Mouse (Mus musculus) kidney, postnatal 36 days (tissue): ENCODE data around the gene Prmt9.

Experiments
- DNase-seq, 2 experiments: peaks; one replicate each; pipeline ENCODE4 v3.0.0; 2021 to 2022; ENCODE audit warnings: mixed read lengths in 2 of 2

Gene Prmt9

GRCm38 (mm10) chr8:77549121-77549706, at the start of gene Prmt9:
Prmt9 (plus strand) TSS chr8:77549397.
- DNase-seq = peak; percentile 93 to 96

GRCm38 (mm10) chr8:77500264-77500663, 48.9 kb upstream of the Prmt9 start:
- no peak for DNase-seq

- no peak for DNase-seq
Observed at GRCm38 (mm10) chr8:77501131-77501530, 48.1 kb upstream of the Prmt9 start.

- DNase-seq = no peak
Observed at GRCm38 (mm10) chr8:77502547-77502946, 46.6 kb upstream of the Prmt9 start.

- no peak for DNase-seq
Observed at GRCm38 (mm10) chr8:77506539-77506938, 42.7 kb upstream of the Prmt9 start.

GRCm38 (mm10) chr8:77507510-77508035, 41.6 kb upstream of the Prmt9 start:
- DNase-seq = no peak

- DNase-seq = no peak
Observed at GRCm38 (mm10) chr8:77509044-77509443, 40.2 kb upstream of the Prmt9 start.

- no peak for DNase-seq
Observed at GRCm38 (mm10) chr8:77510426-77510825, 38.8 kb upstream of the Prmt9 start.

GRCm38 (mm10) chr8:77511750-77512493, 37.3 kb upstream of the Prmt9 start:
- DNase-seq = no peak

- DNase-seq = no peak
Observed at GRCm38 (mm10) chr8:77515201-77515600, 34.0 kb upstream of the Prmt9 start.

GRCm38 (mm10) chr8:77515786-77516185, 33.4 kb upstream of the Prmt9 start:
- no peak for DNase-seq

GRCm38 (mm10) chr8:77516845-77517244, 32.4 kb upstream of the Prmt9 start:
- DNase-seq = peak; percentile 76 to 86

- peak; percentile 90 to 92 for DNase-seq
Observed at GRCm38 (mm10) chr8:77517301-77518200, 31.6 kb upstream of the Prmt9 start, which contains the start of gene Arhgap10. Arhgap10 (minus strand) TSS chr8:77517953.

GRCm38 (mm10) chr8:77518201-77519115, 30.7 kb upstream of the Prmt9 start:
- DNase-seq = no peak

- no peak for DNase-seq
Observed at GRCm38 (mm10) chr8:77520601-77521000, 28.6 kb upstream of the Prmt9 start.

GRCm38 (mm10) chr8:77521028-77521785, 28.0 kb upstream of the Prmt9 start:
- DNase-seq = no peak

GRCm38 (mm10) chr8:77522984-77523383, 26.2 kb upstream of the Prmt9 start:
- peak in 1 of 2 experiments; percentile 49 for DNase-seq

- peak; percentile 74 to 89 for DNase-seq
Observed at GRCm38 (mm10) chr8:77524018-77524615, 25.1 kb upstream of the Prmt9 start.

GRCm38 (mm10) chr8:77524906-77525305, 24.3 kb upstream of the Prmt9 start:
- DNase-seq = no peak

GRCm38 (mm10) chr8:77526130-77526529, 23.1 kb upstream of the Prmt9 start:
- no peak for DNase-seq
